Mouse (Mus musculus): ENCODE data around the gene Cyp2f2.

GRCm38 (mm10) chr7:27091039-27091438 is 28.7 kb upstream of the Cyp2f2 start:
- TF ChIP-seq POLR2A (IDR thresholded peaks at IDR 0.05; ENCODE audit: borderline replicate concordance, low read depth, low read length) (no peak), CTCF (IDR thresholded peaks at IDR 0.05; ENCODE audit: low read depth, low read length) (no peak)

Data from bone marrow macrophage, adult 2 months (primary cell).